Mouse (Mus musculus) small intestine, adult 2 months (tissue): ENCODE data around the gene Plekhh3.

Experiments
- CTCF ChIP-seq: fragments of 200-500 bp; IDR thresholded peaks from 2 replicates; pipeline ENCODE4 v1.5.1; 2012; ENCODE audit warnings: low read depth, mild to moderate bottlenecking, control low read depth, inconsistent platforms, low read length, moderate library complexity, mixed read lengths; ENCODE audit not compliant: insufficient replicate concordance, insufficient read length; ENCODE audit errors: extremely low read depth
- POLR2A ChIP-seq: fragments of 200-500 bp; IDR thresholded peaks from 2 replicates; pipeline ENCODE4 v1.6.1; 2012; ENCODE audit warnings: low read depth, mild to moderate bottlenecking, control low read depth, inconsistent platforms, low read length, moderate library complexity

DNA sequence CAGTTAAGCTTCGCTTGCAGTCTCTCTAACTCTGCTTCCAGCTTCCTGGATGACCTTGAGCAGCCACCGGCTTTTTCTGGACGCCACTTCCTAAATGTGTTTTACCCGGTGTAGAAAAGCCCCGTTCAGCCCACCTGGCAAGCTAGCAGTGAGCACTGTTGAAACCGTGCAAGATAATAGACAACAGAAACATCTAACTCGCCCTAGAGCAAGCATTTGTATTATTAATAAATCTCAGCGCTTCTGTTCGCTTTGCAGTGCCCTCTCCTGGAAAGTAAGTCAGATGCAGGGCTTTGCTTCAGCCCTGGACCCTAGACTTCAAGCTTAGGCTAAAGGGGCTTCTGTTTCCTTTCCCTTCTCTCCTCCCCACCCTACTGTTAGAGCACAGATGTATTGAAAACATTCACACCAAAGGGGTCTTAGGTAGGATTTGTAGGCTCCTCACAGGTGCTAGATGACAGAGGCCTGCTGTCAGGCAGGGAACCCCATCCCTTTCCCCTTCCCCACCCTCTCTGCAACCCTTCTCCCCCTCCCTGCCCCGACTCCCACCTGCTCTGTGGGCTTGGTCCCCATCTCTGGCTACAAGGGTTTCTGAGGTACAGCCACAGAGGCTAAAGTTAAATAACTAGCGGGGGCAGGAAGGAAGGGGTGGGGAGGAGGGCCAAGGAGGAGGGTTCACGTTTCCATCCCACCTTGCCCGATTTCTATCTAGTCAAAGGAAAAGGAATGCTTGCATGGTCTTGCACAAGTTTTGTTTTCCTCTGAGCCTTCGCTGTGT is 3.9 kb upstream of the Plekhh3 start, which contains the start of gene Ccr10:
- TF ChIP-seq POLR2A, result no peak
- no peak for TF ChIP-seq CTCF
